Comparison of ENCODE assay signal across 24 mouse cellular contexts in genomic region chr1:163621293-163621692, GRCm38 (mm10).
DNase-seq lines count a peak whose midpoint lies in the region; ATAC-seq and TF ChIP-seq lines count a peak whose summit lies in the region.
"Had no signal": no experiment of that assay in that cellular context is flagged by ENCODE, and none has a peak within 500 bp of the region (broad histone marks: within the 10 kb centered on the region; RNA-seq: fewer than 3 reads in every experiment).

No protein-coding gene starts in this region.

- H3K79me2 ChIP-seq in MEL (ENCODE audit: control insufficient read depth, insufficient read depth, low read length, poor library complexity), result no peaks in the 10 kb centered on the region
- H3K79me2 ChIP-seq in myocyte (ENCODE audit: control insufficient read depth, insufficient read depth), result no peaks in the 10 kb centered on the region

- peak; percentile 7 to 29; a peak in 1 of 4 replicates for TF ChIP-seq EP300 in MEL (IDR thresholded peaks at IDR 0.05; ENCODE audit: low read depth in 1 of 2, low read length in 2 of 2)

- ATAC-seq in megakaryocyte, adult 5-6 weeks (ENCODE audit: poor library complexity, severe bottlenecking), result peak; percentile 51; the same call in 1 of the 2 replicates
- no peak for ATAC-seq in hindbrain, embryonic 16.5 days
- no peak for ATAC-seq in liver, embryonic 12.5 days
- ATAC-seq: forebrain, embryonic 13.5 days; forebrain, embryonic 16.5 days; intestine, embryonic 15.5 days had no signal

- no peak overlapping the region for H3K4me3 ChIP-seq in MEL (ENCODE audit: control insufficient read depth in 1 of 2, insufficient read depth in 1 of 2, low read depth in 2 of 2, low read length in 2 of 2)
- no peak overlapping the region for H3K4me3 ChIP-seq in myocyte
- no peak overlapping the region for H3K4me3 ChIP-seq in hindbrain, embryonic 16.5 days (ENCODE audit: low read length)
- H3K4me3 ChIP-seq in liver, embryonic 12.5 days, result no peak overlapping the region
- H3K4me3 ChIP-seq: forebrain, embryonic 10.5 days; forebrain, embryonic 13.5 days; heart, adult 2 months; heart, embryonic 10.5 days; hindbrain, embryonic 12.5 days; hindbrain, embryonic 15.5 days; intestine, embryonic 15.5 days had no signal

- no peaks in the 10 kb centered on the region for H3K4me1 ChIP-seq in MEL (ENCODE audit: control insufficient read depth in 1 of 2, insufficient read depth in 2 of 2, low read length in 2 of 2)
- no peaks in the 10 kb centered on the region for H3K4me1 ChIP-seq in hindbrain, embryonic 16.5 days (ENCODE audit: control insufficient read depth, insufficient read depth, low read depth, low read length)
- H3K4me1 ChIP-seq in liver, embryonic 12.5 days, result no peaks in the 10 kb centered on the region
- H3K4me1 ChIP-seq: forebrain, embryonic 13.5 days; heart, embryonic 10.5 days; hindbrain, embryonic 12.5 days; hindbrain, embryonic 15.5 days; intestine, embryonic 15.5 days had no signal

- H3K36me3 ChIP-seq in MEL (ENCODE audit: control insufficient read depth in 1 of 2, insufficient read depth in 2 of 2, low read length in 2 of 2) (no peaks in the 10 kb centered on the region), myocyte (ENCODE audit: control insufficient read depth, insufficient read depth) (no peaks in the 10 kb centered on the region)
- no peaks in the 10 kb centered on the region for H3K36me3 ChIP-seq in hindbrain, embryonic 16.5 days (ENCODE audit: control insufficient read depth, insufficient read depth, low read length)
- no peaks in the 10 kb centered on the region for H3K36me3 ChIP-seq in liver, embryonic 12.5 days
- H3K36me3 ChIP-seq: forebrain, embryonic 10.5 days; G1E; heart, embryonic 10.5 days; hindbrain, embryonic 12.5 days; hindbrain, embryonic 15.5 days; intestine, embryonic 15.5 days had no signal

- 93% methylated on average over 3 of the region's 3 CpGs for WGBS in hindbrain, embryonic 16.5 days
- WGBS in liver, embryonic 12.5 days (ENCODE audit: insufficient replicate concordance), result 59% methylated on average over 3 of the region's 3 CpGs

- no peak overlapping the region for H3ac ChIP-seq in myocyte (ENCODE audit: control insufficient read depth, insufficient read length)

- TF ChIP-seq RAD21 in MEL (IDR thresholded peaks at IDR 0.05; ENCODE audit: low read depth, low read length), result no peak

- peak overlapping the region; percentile 22 for H3K4me2 ChIP-seq in myocyte (ENCODE audit: low read depth)
- H3K4me2 ChIP-seq in hindbrain, embryonic 16.5 days (ENCODE audit: low read length), result no peak overlapping the region
- H3K4me2 ChIP-seq in liver, embryonic 12.5 days, result no peak overlapping the region
- H3K4me2 ChIP-seq: forebrain, embryonic 13.5 days; hindbrain, embryonic 12.5 days; hindbrain, embryonic 15.5 days; intestine, embryonic 15.5 days had no signal

- H3K27ac ChIP-seq in MEL (ENCODE audit: control insufficient read depth, low read depth, low read length), result no peak overlapping the region
- H3K27ac ChIP-seq in hindbrain, embryonic 16.5 days (ENCODE audit: low read depth, low read length), result no peak overlapping the region
- no peak overlapping the region for H3K27ac ChIP-seq in liver, embryonic 12.5 days
- H3K27ac ChIP-seq: forebrain, embryonic 10.5 days; forebrain, embryonic 13.5 days; heart, adult 2 months; heart, embryonic 10.5 days; hindbrain, embryonic 12.5 days; hindbrain, embryonic 15.5 days; intestine, embryonic 15.5 days had no signal

- no peak overlapping the region for H3K9ac ChIP-seq in MEL (ENCODE audit: control insufficient read depth, low read depth, low read length, poor library complexity, severe bottlenecking)
- no peak overlapping the region for H3K9ac ChIP-seq in hindbrain, embryonic 16.5 days (ENCODE audit: low read depth, low read length)
- H3K9ac ChIP-seq in liver, embryonic 12.5 days, result no peak overlapping the region
- H3K9ac ChIP-seq: forebrain, embryonic 13.5 days; hindbrain, embryonic 12.5 days; hindbrain, embryonic 15.5 days; intestine, embryonic 15.5 days had no signal

- TF ChIP-seq CTCF in MEL (IDR thresholded peaks at IDR 0.05 in 2 of 3, conservative IDR thresholded peaks at IDR 0.05 in 1 of 3; ENCODE audit: control insufficient read depth in 1 of 3, insufficient read depth in 1 of 3, low read depth in 2 of 3, low read length in 3 of 3, poor library complexity in 1 of 3, severe bottlenecking in 1 of 3), result no peak

- peak; percentile 34 for DNase-seq in MEL (ENCODE audit: low read depth, low spot score)
- no peak for DNase-seq in gastrocnemius, postnatal 10 days
- DNase-seq: adrenal gland, adult 2 months; adrenal gland, postnatal 14 days; B cell, adult 2 months; cerebellum, adult 11-12 months; cerebellum, adult 8-10 months; cerebellum, postnatal 10 days; cerebellum, postnatal 36 days; gastrocnemius, postnatal 14 days; heart, adult 2 months had no signal

- TF ChIP-seq POLR2A in MEL (IDR thresholded peaks at IDR 0.05; ENCODE audit: control insufficient read depth in 1 of 2, insufficient read depth in 1 of 2, low read depth in 1 of 2, low read length in 2 of 2, poor library complexity in 1 of 2), result no peak
- no peak for TF ChIP-seq POLR2A in myocyte (IDR thresholded peaks at IDR 0.05; ENCODE audit: insufficient read length, low read depth)

- no peaks in the 10 kb centered on the region; a peak in 2 of 4 replicates for H3K27me3 ChIP-seq in MEL (ENCODE audit: control insufficient read depth in 1 of 2, insufficient read depth in 2 of 2, low read length in 2 of 2)
- H3K27me3 ChIP-seq in myocyte (ENCODE audit: control insufficient read depth, insufficient read depth, insufficient read length), result no peaks in the 10 kb centered on the region
- no peaks in the 10 kb centered on the region for H3K27me3 ChIP-seq in hindbrain, embryonic 16.5 days (replicated peaks; ENCODE audit: control insufficient read depth, insufficient read depth, low read length)
- H3K27me3 ChIP-seq in liver, embryonic 12.5 days (replicated peaks), result no peaks in the 10 kb centered on the region
- H3K27me3 ChIP-seq: CH12.LX; forebrain, embryonic 13.5 days; hindbrain, embryonic 12.5 days; hindbrain, embryonic 15.5 days; intestine, embryonic 15.5 days had no signal

- no peaks in the 10 kb centered on the region for H3K9me3 ChIP-seq in MEL (replicated peaks; ENCODE audit: insufficient read depth, low read length)
- H3K9me3 ChIP-seq in hindbrain, embryonic 16.5 days (ENCODE audit: control insufficient read depth, low read length), result no peaks in the 10 kb centered on the region
- H3K9me3 ChIP-seq in liver, embryonic 12.5 days (replicated peaks), result no peaks in the 10 kb centered on the region
- H3K9me3 ChIP-seq: forebrain, embryonic 10.5 days; forebrain, embryonic 13.5 days; G1E; heart, embryonic 10.5 days; hindbrain, embryonic 12.5 days; hindbrain, embryonic 15.5 days; intestine, embryonic 15.5 days had no signal

TF ChIP-seq in MEL, 35 proteins besides CTCF, POLR2A, EP300 and RAD21:
- no peak for TF ChIP-seq ZKSCAN1 (IDR thresholded peaks at IDR 0.05; ENCODE audit: low read depth, low read length)
- TF ChIP-seq NELFE (IDR thresholded peaks at IDR 0.05; ENCODE audit: low read depth, low read length), result no peak
- no peak for TF ChIP-seq TAL1 (IDR thresholded peaks at IDR 0.05; ENCODE audit: low read length)
- TF ChIP-seq MXI1 (IDR thresholded peaks at IDR 0.05; ENCODE audit: low read depth, low read length), result no peak
- TF ChIP-seq MYC (IDR thresholded peaks at IDR 0.05; ENCODE audit: low read depth, low read length), result no peak
TF ChIP-seq in MEL: peak in this region for 0.

TF ChIP-seq in myocyte, 11 proteins besides CTCF, POLR2A, EP300 and RAD21:
- no peak for TF ChIP-seq SRF (IDR thresholded peaks at IDR 0.05; ENCODE audit: control insufficient read depth, insufficient read length, low read depth)
- no peak for TF ChIP-seq REST (IDR thresholded peaks at IDR 0.05; ENCODE audit: insufficient read depth, insufficient read length)
- no peak for TF ChIP-seq MYOG (IDR thresholded peaks at IDR 0.05; ENCODE audit: control insufficient read depth in 1 of 3, insufficient read depth in 1 of 3, insufficient read length in 2 of 3, low read depth in 2 of 3)
- no peak for TF ChIP-seq TCF12 (IDR thresholded peaks at IDR 0.05; ENCODE audit: insufficient read depth, poor library complexity, severe bottlenecking)
- no peak for TF ChIP-seq MAX (IDR thresholded peaks at IDR 0.05; ENCODE audit: low read depth)
- TF ChIP-seq E2F4 (IDR thresholded peaks at IDR 0.05; ENCODE audit: insufficient read depth), result no peak
- TF ChIP-seq MYOD1 (IDR thresholded peaks at IDR 0.05; ENCODE audit: control insufficient read depth in 1 of 3, insufficient read length in 2 of 3, low read depth in 2 of 3), result no peak
- no peak for TF ChIP-seq POLR2AphosphoS2 (IDR thresholded peaks at IDR 0.05; ENCODE audit: insufficient read length, low read depth)
- TF ChIP-seq USF1 (IDR thresholded peaks at IDR 0.05; ENCODE audit: low read depth), result no peak
- TF ChIP-seq CEBPB (IDR thresholded peaks at IDR 0.05; ENCODE audit: insufficient read depth, poor library complexity, severe bottlenecking), result no peak
- TF ChIP-seq TCF3 (IDR thresholded peaks at IDR 0.05; ENCODE audit: insufficient read length, low read depth), result no peak
TF ChIP-seq in myocyte: peak in this region for 0.
